Mouse (Mus musculus) left cerebral cortex, adult 2 months (tissue): ENCODE results near the gene Vil1. TPM values are rescaled to one million over a fixed set of nuclear protein-coding genes. Genes with fewer than 3 reads are reported as not detected.
"Not testable (repeated sequence)": the region's sequence is repeated elsewhere in the genome, so short reads cannot be mapped to it uniquely, and the experiment has no call there.

Source experiments
- DNase-seq, 2 experiments: peaks; one replicate each; pipeline ENCODE4 v3.0.0; 2021 to 2022; ENCODE audit warnings: low spot score in 2 of 2, mixed read lengths in 1 of 2; ENCODE audit errors: extremely low spot score in 1 of 2
- H3K27ac ChIP-seq: fragments of 200-600 bp; 2 replicates; pipeline ENCODE4 v1.8.1; 2022
- H3K4me3 ChIP-seq: fragments of 200-600 bp; 2 replicates; pipeline ENCODE4 v1.8.1; 2022
- CTCF ChIP-seq: fragments of 200-600 bp; IDR thresholded peaks from 2 replicates; pipeline ENCODE4 v1.8.1; 2022; ENCODE audit warnings: antibody characterized with exemption, mild to moderate bottlenecking, moderate library complexity
- intact Hi-C: fragments of 180-260 bp; cut with DNase I; formaldehyde crosslinking; loops from one replicate; pipeline ENCODE4 v1.15.1; 2025
- total RNA-seq, 2 experiments: library from RNA; stranded (reverse); gene quantifications; 2 replicates each; pipeline ENCODE4 v1.2.3; 2021

The Vil1 gene
- total RNA-seq, 2 experiments from 2014 or later, result 0.30 to 1.0 TPM

GRCm38 (mm10) chr1:74388398-74388920, 20.7 kb upstream of the Vil1 start:
- intact Hi-C loops, result loop anchor here (5.0 kb wide), 1 partner anchor 181 kb away; no protein-coding TSS in a partner anchor
- H3K4me3 ChIP-seq, result no peak overlapping the region
- H3K27ac ChIP-seq, result no peak overlapping the region
- DNase-seq, result no peak
- no peak for TF ChIP-seq CTCF

- H3K27ac ChIP-seq, result peak overlapping the region; percentile 28; the same call in 1 of the 2 replicates
- H3K4me3 ChIP-seq, result no peak overlapping the region
- TF ChIP-seq CTCF, result no peak
- no peak for DNase-seq
- intact Hi-C loops, result loop anchor here (2.0 to 5.0 kb wide), 3 partner anchors 63 to 183 kb away; partner anchors contain the start of gene Arpc2
Observed at GRCm38 (mm10) chr1:74389831-74390286, 19.3 kb upstream of the Vil1 start.

- Histone ChIP-seq H3K27ac (peak overlapping the region; percentile 28), H3K4me3 (no peak overlapping the region)
- intact Hi-C loops, result loop anchor here (2.0 to 5.0 kb wide), 2 partner anchors 62 to 153 kb away; partner anchors contain the start of gene Arpc2
- no peak for DNase-seq
- TF ChIP-seq CTCF, result peak; percentile 53
Observed at GRCm38 (mm10) chr1:74390287-74390906, 18.8 kb upstream of the Vil1 start.

- peak within 1 kb of the TSS; percentile 91 for H3K4me3 ChIP-seq
- TF ChIP-seq CTCF, result no peak; the same call in 1 of the 2 replicates
- peak within 1 kb of the TSS; percentile 92 for H3K27ac ChIP-seq
- DNase-seq, result peak; percentile 95
- intact Hi-C loops, result loop anchor here (2.0 to 5.0 kb wide), 2 partner anchors 62 to 154 kb away; partner anchors contain the start of gene Arpc2
Observed at GRCm38 (mm10) chr1:74390924-74391748, 18.0 kb upstream of the Vil1 start, which contains the start of gene Ctdsp1. Gene Ctdsp1, plus strand, starts transcription at chr1:74391509.

GRCm38 (mm10) chr1:74391844-74392441, 17.2 kb upstream of the Vil1 start:
- no peak for TF ChIP-seq CTCF
- peak overlapping the region; percentile 91 for H3K4me3 ChIP-seq
- intact Hi-C loops, result loop anchor here (2.0 to 5.0 kb wide), 2 partner anchors 61 to 155 kb away; partner anchors contain the start of gene Arpc2
- peak in 1 of 2 experiments; percentile 51 for DNase-seq
- peak overlapping the region; percentile 92 for H3K27ac ChIP-seq

- Histone ChIP-seq H3K27ac (peak overlapping the region; percentile 92), H3K4me3 (peak overlapping the region; percentile 91)
- no peak for DNase-seq
- intact Hi-C loops, result loop anchor here (5.0 kb wide), 1 partner anchor 155 kb away; the partner anchor contains the start of gene Arpc2
- TF ChIP-seq CTCF, result no peak
Observed at GRCm38 (mm10) chr1:74392446-74392994, 16.7 kb upstream of the Vil1 start.

GRCm38 (mm10) chr1:74393010-74393409, 16.2 kb upstream of the Vil1 start:
- DNase-seq, result no peak
- TF ChIP-seq CTCF, result no peak
- Histone ChIP-seq H3K27ac (peak overlapping the region; percentile 55), H3K4me3 (peak overlapping the region; percentile 91)
- intact Hi-C loops, result loop anchor here (5.0 kb wide), 1 partner anchor 156 kb away; the partner anchor contains the start of gene Arpc2

GRCm38 (mm10) chr1:74393697-74394096, 15.5 kb upstream of the Vil1 start:
- DNase-seq, result no peak
- no peak overlapping the region for H3K27ac ChIP-seq
- no peak overlapping the region for H3K4me3 ChIP-seq
- intact Hi-C loops, result loop anchor here (5.0 kb wide), 1 partner anchor 156 kb away; the partner anchor contains the start of gene Arpc2
- no peak for TF ChIP-seq CTCF

- DNase-seq, result no peak
- no peak for TF ChIP-seq CTCF
- intact Hi-C loops, result loop anchor here (5.0 kb wide), 1 partner anchor 157 kb away; the partner anchor contains the start of gene Arpc2
- Histone ChIP-seq H3K4me3 (no peak overlapping the region), H3K27ac (no peak overlapping the region)
Observed at GRCm38 (mm10) chr1:74394311-74394710, 14.9 kb upstream of the Vil1 start.

- TF ChIP-seq CTCF, result no peak
- Histone ChIP-seq H3K27ac (no peak overlapping the region), H3K4me3 (no peak overlapping the region)
- no peak for DNase-seq
- intact Hi-C loops, result loop anchor here (5.0 kb wide), 1 partner anchor 158 kb away; the partner anchor contains the start of gene Arpc2
Observed at GRCm38 (mm10) chr1:74394858-74395257, 14.3 kb upstream of the Vil1 start.

- Histone ChIP-seq H3K27ac (no peak overlapping the region), H3K4me3 (no peak overlapping the region)
- no peak for DNase-seq
- intact Hi-C loops, result no loop called here
- no peak for TF ChIP-seq CTCF
Observed at GRCm38 (mm10) chr1:74395290-74395689, 13.9 kb upstream of the Vil1 start.

- intact Hi-C loops, result not testable (repeated sequence)
Observed at GRCm38 (mm10) chr1:74396456-74397222, 12.5 kb upstream of the Vil1 start.

More at GRCm38 (mm10) chr1:74396456-74397222, 12.5 kb upstream of the Vil1 start:
- Histone ChIP-seq H3K27ac (peak overlapping the region; percentile 77), H3K4me3 (peak overlapping the region; percentile 49)
- DNase-seq, result not testable (repeated sequence)
